Mouse (Mus musculus) embryo, embryonic 11.5 days (tissue): ENCODE results near the gene Acaa1a.

Source experiments
- DNase-seq: peaks from one replicate; pipeline ENCODE4 v3.0.0-alpha.2; 2012; ENCODE audit warnings: low read depth, low spot score

The Acaa1a gene

GRCm38 (mm10) chr9:119388956-119389355 is 49.5 kb downstream of the Acaa1a start:
- peak; percentile 38 for DNase-seq

- DNase-seq: no peak
These were observed 50.7 kb downstream of the Acaa1a start for GRCm38 (mm10) chr9:119390214-119390613.

GRCm38 (mm10) chr9:119394808-119395207 is 55.3 kb downstream of the Acaa1a start:
- DNase-seq: no peak
